Mouse (Mus musculus) gonadal fat pad, adult 2 months (tissue): ENCODE results near the gene Gm20388. TPM values are rescaled to one million over a fixed set of nuclear protein-coding genes. Genes with fewer than 3 reads are reported as not detected.

ENCODE experiments used
- DNase-seq: peaks from one replicate; pipeline ENCODE4 v3.0.0-alpha.2; 2012; ENCODE audit warnings: low read depth
- polyA plus RNA-seq: library from polyadenylated mRNA; depleted of rRNA; stranded (reverse); fragments of >200 nt; gene quantifications from 2 replicates; pipeline ENCODE4 v1.2.3, GENCODE M21; 2012

Gene Gm20388
- polyA plus RNA-seq, 1 experiment = 119 TPM

DNA sequence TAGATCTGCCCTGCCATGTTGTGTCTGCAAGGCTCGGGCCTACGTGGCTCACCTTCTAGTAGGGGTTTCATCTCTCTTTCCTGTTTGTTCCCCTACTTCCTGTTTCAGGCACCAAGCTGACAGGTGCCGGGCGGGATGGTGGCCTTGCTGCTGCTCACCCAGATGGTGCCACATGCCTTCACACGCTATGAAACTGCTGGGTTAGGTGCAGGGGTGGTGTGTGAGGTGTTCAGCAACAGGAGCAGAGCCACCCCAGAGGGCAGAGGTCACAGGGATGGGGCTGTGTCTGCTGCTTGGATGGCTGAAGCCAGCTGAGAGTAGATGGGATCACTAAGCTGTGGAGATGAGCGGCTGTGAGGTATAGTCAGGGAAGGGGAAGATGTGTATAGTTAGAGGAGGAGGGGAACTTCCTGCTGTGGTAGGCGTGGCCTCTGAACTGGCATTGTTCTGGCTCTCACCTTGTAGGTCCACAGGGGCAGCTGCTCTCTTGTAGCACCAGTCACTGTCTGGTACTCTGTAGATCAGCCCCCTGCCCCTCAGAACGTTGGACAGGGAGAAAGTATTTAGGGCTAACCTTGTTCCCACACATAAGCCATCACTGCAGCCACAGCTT is 4363.1 kb downstream of the Gm20388 start:
- DNase-seq = no peak

DNA sequence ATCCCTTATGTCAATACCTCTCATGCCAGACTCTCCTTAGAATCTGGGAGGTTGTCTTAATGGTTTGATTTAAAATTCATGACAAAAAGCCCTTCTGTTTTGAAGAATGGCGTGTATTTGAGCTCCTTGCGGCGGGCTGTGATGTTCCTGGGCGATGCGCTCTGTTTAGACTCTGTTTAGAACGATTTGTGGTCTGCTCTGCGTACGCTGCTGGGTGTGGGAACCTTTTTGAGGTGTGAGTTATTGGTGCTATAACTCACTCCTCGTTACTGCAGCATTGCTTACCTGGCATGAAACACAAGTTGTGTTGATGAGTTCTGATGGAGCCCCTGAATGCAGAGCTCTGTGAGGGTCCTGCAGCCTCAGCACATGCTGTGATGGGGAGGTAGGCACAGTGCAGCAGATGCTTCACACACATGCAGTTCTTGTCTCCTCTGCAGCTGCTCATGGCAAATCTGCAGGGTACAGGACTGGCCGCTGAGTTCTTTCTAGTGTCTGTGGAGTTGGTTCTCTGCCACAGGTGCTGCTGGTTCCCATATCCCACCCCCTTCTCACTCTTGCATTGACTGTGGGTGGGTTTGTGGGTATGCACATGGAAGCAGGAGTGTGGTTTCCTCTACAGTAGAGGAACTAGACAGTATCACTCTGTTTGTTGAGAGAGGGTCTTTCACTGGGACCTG is 4363.9 kb downstream of the Gm20388 start:
- DNase-seq = no peak

GRCm38 (mm10) chr8:124275377-124276071 is 4364.9 kb downstream of the Gm20388 start:
- DNase-seq = no peak

DNA sequence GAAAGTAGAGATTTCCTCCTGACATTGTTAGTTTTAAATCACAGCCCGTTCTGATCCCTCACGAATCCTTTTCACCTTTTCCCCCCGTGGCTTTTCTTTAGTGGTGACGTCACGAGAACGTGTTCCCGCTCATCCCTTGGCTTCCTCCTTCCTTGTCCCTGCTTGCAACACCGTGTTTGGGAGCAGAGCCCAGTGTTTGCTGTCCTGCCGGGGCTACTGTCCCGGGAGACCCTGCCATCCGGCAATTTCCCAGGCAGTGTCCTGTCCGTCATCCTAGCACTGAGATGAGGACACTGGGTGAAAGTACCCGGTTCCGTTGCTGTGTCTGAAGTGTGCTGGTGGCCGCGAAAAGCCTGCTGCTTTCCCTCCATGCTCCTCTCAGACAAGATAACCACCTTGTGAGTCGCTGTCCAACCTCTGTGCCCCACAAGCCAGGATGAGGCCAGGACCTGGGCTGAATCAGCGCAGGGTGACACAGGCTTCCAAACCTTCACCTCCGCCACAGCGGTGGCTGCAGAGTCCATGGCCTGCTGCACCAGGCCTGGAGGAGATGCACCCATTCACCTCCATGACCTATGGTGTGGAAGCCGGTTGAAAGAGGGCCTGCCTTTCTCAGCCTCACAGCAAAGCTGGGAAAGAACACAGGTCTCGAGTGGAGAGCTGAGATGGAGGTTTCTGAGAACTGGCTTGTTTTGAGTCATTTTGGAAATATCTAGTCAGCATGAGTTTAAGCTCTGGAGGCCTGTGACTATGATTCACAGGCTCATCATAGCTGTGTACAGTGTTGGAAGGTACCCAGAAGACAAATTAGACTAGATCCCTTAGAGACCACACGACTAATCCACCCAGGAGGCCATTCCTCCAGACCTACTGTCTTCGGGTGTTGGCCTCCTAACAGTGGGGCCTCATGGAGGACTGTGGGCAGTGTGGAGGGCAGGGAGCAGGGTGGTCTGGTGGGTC is 4367.6 kb downstream of the Gm20388 start:
- peak; percentile 64 for DNase-seq

- DNase-seq = no peak
Observed at GRCm38 (mm10) chr8:124278956-124279689, 4368.5 kb downstream of the Gm20388 start.

GRCm38 (mm10) chr8:124279690-124279985 is 4369.0 kb downstream of the Gm20388 start:
- no peak for DNase-seq

DNA sequence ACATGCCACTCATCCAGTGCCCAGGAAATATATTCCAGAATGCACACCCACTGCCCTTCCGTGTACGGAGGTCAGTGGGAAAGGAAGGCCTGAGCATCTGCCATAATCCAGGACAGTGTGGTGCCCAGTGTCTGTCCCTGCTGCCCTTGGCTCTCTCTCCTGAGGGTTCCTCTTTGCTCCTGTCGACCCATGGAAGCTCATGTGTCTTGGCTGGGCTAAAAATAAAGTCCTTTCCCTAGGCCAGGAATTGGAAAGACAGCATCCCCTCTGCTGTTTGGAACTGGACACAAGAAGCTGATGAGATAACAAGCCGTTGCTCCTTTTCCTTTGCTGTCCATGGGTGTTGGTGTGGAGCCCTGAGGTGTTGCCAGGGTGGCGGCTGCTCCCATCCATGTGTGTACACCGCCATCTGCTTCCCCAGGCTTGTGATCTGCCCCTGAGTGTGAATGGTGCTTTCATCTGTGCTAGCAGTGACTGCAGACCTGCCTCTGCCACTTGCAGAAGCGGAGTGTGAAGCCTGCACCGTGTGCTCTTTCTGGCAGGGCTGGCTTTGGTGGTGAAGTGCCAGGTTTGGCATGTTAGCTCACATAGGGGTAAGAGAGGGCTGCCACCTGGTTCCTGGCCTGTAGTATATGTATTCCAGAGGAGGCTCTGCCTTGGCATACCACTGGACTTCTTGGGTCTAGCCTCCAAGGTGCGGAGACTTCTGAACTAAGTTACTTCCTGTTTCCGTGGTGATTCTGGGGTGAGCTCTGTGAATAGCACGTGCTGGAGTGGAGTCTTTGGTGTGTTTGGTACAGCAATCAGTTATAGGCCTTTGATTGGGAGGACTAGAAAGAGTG is 4371.3 kb downstream of the Gm20388 start:
- no peak for DNase-seq

DNA sequence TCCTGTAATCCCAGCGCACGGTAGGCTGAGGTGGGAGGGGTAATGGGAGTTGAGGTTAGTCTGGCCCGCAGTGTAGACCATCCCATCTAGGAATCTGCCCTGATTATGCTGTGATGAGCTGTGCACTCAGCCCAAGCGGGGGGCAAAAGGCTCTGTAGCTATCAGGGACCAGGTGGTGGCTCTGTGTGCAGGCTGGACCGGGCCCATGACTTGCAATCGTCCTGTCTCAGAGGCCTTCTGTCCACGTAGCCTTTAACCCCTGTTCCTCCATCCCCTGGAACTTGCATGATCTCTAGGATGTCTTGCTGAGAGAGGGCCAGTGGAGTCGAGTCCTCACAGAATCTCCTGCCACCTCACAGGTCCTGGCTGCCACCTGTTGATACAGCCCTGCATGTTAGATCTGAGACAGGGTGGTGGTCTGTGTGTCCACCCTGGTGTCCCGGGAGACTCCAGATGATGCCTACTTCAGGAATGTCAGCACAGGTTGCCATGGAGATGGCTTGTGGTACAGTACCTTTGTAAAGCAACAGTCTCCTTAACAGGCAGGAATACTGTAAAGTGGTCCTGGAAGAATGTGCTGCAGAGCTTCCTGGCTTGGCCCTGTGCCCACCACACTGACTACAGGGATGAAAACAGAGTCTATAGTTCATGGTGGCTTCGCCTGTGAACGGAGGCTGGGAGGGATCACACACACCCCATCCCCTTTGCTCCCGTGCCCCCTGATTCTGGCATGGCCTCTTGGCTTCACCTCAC is 4372.4 kb downstream of the Gm20388 start:
- DNase-seq = no peak

GRCm38 (mm10) chr8:124283644-124284332 is 4373.1 kb downstream of the Gm20388 start:
- DNase-seq = no peak

DNA sequence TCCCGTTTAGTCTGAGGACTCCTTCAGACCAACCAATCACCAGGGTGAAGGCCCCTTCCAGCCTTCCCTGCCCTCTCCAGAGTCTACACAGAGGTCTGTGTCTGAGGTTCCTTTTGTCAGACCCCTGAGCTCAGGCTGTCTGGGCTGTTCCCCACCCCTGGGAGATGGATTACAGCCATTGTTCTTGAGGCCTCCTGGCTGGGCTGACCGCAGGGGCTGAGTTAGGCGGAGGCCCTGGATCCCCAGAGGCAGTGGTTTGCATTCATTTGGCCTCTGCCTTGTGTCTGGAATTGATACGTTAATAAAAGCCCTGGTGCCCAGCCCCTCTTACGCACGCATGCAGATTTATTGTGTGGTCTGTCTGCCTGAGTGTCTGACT is 4373.7 kb downstream of the Gm20388 start:
- no peak for DNase-seq

- DNase-seq = no peak
Observed at GRCm38 (mm10) chr8:124284984-124285576, 4374.4 kb downstream of the Gm20388 start.

GRCm38 (mm10) chr8:124286461-124287124 is 4376.0 kb downstream of the Gm20388 start:
- no peak for DNase-seq

DNA sequence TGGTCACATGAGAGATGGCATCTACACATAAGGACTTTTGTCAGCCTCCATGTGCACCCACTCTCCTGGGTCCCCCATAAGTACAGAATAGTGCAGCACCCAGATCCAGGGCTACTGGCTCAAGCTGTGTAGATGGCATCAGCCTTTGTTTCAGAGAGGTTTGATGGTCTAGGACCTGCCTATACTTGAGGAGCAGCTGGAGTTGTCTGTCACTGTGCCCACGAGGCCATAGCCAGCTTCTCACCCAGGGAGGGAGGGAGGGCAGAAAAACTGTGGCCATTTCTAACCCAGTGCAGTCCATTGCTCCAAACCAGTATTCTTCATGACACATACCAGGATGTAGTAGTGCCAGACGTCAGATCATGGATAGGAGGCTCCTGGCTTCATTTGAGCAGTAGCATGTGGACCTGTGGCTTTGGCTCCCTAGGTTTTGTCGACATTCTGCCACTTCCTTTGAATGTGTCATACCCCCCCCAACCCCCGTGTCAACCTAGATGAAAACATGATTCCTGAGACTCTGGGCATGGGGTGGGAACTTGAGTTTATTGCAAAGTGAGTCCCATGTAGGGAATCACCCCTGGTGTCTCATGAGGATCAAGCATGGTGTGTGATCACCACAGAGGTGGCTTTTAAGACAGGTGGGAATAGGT is 4377.7 kb downstream of the Gm20388 start:
- DNase-seq = no peak

- no peak for DNase-seq
Observed at GRCm38 (mm10) chr8:124289481-124290050, 4378.9 kb downstream of the Gm20388 start.

- DNase-seq = no peak
Observed at GRCm38 (mm10) chr8:124290911-124291691, 4380.5 kb downstream of the Gm20388 start.

DNA sequence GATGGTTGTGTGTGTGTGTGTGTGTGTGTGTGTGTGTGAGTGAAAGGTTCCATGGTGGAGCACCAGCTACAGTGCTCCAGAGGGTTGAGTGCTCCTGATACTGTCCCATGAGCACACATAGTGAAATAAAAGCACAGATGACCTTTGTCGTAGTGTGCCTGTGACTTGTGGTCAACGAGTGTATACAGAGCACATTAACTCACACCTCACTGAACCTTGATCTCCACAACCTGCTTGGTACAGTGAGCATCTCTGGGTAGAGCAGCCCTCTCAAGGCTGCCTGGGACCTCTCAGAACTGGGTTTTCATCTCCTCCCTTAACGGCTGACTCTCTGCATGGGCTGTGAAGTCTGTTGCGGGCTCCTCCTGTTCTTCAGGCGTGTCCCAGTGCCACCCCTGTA is 4381.1 kb downstream of the Gm20388 start:
- no peak for DNase-seq
